Mouse (Mus musculus) mesoderm, embryonic 11.5 days (tissue): ENCODE results near the gene Fem1a.

Source experiments
- DNase-seq: peaks from one replicate; pipeline ENCODE4 v3.0.0-alpha.2; 2012; ENCODE audit warnings: low read depth, low spot score

The Fem1a gene

DNA sequence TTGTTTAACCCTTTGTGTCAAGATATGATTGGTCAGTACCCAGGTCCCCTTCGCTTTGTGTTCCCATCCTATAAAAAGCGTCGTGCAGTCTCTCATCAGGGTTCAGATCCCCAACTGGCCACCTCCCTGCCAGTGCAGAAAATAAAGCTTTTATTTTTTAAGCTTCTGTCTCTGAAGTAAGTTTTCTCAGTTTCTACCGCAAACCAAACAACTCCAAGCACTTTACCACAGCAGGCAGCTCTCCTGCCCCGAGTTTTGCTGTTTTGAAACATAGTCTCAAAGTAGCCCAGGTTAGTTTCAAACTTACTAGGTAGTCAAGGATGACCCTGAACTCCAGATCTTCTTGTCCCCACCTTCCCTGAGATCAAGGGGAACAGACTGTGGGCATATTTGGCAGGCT lies 21.7 kb downstream of the Fem1a start:
- DNase-seq, result no peak

DNA sequence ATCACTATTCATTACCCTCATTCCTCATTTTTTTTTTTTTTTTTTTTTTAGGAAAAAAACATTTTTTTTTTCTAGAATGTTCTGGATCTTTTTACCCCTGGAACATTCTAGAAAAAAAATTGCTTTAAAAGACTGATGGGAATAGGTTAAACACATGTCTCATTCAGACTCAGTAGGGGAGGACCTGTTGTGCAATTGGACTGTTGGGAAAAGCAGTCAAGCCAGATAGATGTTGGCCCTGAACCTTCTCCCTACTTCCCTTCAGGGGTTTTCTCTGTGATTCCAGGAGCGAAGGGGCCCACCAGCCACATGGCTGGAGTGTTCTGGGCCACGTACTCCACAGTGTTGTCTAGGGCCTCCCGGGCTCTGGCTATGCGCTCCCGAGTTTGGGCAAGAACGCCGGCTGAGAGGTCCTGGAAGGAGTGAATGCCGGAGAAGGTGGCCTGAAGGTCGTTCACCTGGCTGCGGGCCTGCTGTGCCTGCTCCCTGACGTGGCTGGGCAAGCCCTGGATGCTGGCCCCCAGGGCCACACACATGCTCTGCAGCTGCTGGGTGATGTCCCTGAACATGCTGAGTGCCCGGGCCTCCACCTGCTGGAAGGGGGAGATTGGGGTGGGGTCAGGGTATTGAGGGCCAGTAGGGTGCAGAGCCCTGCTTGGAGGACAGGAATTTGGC lies 23.0 kb downstream of the Fem1a start:
- no peak for DNase-seq

DNA sequence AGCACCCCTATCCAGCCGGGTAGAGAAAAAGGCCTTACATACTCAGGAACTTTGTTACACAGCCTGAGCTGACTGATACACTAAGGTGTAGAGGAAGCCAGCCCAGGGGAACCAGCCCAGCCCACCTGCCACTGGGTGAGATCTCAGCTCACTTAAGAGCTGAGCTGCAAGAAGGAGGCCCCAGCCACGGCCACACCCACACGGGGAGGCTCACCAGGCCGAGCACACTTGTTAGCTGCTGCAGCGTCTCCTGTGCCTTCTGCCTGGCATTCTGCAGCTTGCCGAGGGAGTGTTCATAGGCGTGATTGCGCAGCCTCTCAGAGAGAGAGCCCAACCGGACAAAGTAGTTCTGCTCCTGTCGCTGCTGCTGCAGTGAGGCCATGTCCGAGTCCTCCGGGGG lies 24.6 kb downstream of the Fem1a start:
- no peak for DNase-seq

DNA sequence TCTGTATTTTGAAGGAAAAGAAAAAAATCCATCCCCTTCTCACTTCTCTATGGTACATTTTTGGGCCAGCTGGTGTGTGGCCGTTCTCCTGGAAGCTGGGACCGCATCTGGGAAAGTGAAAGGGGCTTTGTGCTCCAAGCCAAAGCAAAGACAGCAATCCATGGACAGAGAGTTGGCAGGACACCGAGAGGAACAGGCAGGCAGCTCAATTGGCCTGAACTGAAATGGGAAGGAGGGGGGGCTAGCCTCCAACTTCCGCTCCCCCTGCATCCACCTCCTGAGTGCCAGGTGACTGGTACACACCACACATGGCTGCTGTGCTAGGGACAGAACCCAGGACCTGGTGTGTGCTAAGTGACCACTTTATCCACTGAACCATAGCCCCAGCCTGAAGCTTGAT lies 26.2 kb downstream of the Fem1a start:
- DNase-seq, result no peak

DNA sequence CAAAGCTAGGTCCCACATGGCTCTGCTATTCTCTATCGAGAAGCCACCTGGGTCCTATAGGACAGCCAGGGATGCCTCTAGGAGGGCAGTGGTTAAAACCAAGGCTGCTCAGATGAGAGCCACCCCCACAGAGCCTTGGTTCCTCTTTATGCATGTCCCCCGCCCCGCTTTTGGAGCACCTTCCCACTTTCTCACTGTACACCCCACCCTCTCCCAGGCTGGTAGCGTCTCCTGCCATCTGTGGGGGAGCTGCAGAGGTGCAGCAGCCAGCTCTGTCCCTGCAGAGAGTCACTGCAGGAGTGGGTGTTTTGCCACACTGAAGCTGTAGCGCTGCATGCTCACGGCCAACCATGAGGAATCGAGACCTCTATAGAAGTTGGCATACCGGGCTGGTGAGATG lies 26.7 kb downstream of the Fem1a start:
- no peak for DNase-seq

DNA sequence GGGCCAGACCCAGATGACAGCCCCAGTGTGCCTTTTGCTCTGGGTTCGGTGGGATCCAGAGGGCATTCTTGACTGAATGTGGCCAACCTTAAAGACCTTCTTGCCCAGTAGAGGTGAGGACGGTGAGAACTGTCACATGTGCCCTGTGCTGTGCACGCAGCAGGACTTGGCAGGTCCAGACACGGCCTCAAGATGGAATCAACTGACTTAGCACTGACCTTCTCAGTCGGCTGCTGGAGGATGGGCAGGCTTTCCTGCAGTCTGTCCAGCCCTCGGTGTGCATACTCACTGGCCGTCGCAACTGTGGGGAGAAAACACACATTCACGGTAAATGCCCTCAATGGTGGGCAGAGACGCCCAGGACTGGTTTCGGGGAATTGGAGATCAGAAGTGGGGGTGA lies 29.4 kb downstream of the Fem1a start:
- DNase-seq, result no peak

DNA sequence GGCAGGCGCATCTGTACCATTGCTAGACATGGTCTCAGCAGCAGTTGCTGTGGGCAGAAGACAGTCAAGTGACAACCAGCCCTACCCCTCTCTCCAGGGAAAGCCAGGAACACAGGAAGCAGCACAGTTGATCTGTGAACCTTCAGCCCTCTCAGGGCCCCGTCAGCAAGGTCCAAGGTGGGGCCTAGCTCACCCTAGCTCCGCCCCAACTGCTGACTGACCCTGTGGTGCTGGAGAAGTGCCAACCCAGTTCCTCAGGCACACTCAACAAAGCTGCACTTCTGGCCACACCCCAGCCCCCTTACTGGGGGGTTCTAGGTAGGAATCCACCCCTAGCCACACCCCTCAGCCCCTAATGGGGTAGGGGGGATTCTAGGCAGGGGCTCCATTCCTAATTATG lies 31.2 kb downstream of the Fem1a start:
- DNase-seq, result no peak

DNA sequence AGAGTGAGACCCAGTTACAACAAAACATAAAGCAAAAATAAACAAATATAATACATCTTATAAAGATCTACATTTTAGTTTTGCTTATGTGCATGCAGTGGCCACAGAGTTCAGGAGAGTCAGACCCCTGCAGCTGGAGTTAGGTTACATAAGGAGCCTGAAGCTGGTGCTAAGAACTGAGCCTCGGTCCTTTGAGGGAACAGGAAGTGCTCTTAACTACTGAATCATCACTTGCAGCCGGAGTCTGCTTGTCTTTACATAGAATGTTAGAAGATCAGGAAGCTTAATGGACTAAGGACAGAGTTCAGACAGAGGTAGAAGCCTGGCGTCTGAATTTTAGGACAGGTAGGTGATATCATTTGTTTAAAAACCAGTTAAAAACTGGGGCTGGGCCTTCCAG lies 32.3 kb downstream of the Fem1a start:
- no peak for DNase-seq

DNA sequence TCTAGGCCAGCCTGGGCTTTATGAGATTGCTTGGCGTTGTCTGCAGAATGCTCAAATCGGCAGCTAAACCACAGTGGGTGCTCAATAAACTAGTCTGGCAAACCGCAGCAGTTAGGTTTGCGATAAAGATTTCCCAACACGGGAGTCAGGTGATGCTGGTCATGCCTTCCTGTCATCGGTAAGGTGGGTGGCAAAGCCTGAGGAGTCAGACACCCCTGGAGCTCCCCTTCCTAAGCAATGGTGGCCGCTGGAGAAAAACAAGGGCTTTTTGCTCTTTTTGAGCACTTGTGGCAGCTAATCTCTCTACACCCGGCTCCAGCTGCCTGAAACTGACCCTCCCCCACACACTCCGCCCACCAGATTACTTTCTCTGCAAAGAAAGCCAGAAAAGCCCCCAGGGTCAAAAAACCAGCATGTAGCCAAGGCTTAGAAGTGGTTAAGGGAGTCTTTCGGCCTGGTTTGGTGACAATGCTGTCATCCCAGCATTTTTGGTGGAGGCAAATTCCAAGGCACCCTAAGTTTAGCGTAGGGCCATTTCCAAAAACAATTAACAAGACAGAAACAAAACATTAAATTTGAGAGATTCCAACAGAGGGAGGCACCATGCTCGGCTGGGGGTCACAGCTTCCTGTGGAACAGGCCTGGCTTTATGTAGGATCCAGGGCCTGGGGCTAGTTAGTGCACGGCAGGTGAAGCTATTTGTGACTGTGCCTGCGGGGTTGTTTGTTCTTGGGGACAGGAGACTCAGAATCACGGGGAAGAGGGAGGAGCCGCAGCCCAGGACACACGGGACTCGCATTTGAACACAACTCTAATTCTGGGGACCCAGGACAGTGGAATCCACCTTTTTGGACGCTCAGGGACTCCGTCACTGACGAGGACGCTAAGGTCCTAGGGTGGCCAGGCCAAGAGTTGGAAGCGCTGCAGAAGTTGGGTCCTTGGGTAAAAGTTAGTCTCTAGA lies 33.0 kb downstream of the Fem1a start:
- peak; percentile 70 for DNase-seq

DNA sequence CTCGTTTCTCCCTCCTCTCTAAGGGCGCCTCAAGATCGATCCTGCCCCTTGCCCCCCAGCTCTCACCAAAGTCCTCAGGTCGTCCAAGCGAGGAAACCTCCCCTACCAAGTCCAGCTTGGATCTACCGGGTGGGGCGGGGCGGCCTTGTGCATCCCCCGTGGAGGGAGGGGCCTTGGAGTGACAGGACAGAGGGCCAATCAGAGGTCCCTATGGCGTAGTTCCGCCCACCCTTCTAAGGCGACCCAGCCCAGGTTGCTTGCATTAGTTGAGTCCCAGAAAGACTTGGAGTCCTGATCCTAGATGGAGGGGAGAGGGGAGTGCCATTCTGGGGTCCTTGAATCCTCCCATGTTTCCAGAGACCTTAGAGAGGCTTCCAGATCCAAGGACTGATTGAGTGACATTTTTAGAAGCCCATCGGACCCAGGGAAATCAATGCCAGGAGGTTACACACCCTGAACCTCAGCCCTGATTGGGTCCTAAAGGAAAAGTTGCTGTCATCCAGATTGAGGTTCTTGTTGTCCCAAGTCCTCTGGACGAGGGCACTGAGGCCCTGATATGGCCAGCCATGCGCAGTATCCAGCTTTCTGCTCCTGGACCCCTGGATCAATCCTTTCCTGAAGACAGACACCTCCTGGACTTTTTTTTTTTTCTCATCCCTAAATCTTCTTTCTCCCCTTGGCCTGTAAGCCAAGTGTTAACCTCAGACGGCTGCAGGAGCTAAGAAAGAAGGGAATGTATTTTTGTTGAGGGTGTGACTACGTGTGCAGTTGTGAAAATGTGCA lies 34.0 kb downstream of the Fem1a start:
- DNase-seq, result peak; percentile 92

DNA sequence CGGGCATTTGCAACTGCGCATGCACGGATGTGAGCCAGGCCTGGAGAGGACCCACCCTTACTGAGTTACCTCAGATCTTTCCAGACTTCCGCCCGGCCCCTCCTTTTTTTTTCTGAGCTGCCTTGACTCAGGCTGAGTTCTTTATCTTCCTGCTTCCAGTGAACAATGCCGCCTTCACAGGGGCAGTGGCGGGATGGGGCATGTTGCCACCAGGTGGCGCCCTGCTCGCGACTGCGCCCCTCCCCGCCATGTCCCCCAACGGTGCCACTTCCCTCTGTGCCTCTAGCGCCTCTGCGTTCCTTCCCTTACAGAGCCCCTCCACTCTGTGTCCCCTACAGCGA lies 34.5 kb downstream of the Fem1a start:
- peak; percentile 92 for DNase-seq

DNA sequence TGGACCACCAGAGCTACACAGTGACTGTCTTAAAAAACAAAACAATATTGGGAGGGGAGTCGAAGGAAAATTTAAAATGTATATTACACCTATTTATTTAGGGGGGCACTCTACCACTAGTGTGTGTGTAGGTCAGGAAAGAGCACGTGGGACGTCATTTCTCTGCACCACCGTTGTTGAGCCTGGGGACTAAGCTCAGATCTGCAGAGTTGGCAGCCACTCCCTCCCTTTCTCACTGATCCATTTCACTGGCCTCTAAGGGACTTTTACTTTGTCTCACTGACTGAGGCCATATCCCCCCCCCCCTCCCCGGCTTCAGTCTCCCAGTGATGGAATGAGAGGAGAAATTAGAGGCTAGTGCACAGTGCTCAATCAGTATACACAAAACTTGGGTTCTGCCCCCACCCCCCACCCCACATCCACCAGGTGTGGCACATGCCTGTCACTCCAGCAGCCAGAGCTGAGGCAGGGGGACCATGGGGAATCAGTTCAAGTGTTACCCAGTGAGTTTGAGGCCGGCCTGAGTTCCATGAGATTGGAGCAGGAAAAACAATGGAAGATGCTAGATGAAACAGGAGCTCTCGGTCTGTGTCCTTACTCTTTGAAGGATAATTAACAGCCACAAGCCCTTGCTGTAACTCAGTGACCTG lies 35.3 kb downstream of the Fem1a start:
- no peak for DNase-seq

DNA sequence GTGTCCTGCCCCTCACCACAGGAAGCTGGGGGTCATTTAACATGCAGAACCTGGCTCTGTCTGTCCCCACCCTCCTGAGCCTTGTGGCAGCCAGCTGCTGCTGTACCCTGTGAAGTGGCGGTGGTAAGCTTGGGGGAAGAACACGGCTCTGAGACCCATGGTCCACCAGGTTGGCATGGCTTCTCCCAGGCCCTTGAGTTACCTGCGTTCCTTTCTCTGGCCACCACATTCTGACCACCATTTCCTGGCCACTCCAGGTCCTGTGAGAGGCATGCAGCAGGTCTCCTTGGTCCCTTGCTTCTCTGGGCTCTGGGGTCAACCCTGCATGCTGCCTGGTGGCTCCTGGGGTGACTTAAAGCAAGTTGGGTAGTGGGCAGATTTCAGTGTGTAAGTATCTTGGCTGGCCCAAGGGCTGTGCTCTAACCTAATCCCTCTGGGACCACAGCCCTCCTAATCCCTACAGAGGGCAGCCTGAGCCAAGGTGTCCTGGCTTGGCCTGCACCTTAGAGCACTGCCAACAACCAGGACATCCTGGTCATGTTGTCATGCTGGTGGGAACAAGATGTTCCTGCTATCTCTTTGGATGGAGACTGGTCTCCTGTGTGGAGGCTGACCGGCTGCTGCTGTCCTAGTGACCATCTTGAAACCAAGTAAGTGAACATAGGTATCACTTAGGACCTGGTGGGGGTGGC lies 36.1 kb downstream of the Fem1a start, which contains the start of gene Plin3:
Plin3 (minus strand) TSS at position 343 of the 692 bp plus-strand sequence.
- DNase-seq, result no peak

DNA sequence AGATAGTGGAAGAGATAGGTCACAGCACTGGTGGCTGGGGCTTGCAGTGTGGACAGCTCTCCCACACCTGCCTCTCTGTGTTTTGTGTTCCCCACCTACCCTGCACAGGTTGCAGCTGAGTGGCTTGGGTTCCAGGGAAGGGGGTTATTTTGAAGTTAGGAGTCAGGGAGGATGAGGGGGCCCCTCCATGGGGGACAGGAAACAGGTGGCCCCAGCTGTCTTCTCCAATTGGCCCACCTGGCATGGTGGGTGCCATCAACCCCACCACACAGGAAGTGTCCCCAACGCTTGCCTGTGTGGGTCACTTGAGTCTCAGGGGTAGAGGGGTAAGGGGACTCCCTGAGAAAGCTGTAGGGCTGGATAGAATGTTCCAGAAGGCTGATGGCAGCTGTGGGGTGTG lies 36.7 kb downstream of the Fem1a start:
- no peak for DNase-seq

DNA sequence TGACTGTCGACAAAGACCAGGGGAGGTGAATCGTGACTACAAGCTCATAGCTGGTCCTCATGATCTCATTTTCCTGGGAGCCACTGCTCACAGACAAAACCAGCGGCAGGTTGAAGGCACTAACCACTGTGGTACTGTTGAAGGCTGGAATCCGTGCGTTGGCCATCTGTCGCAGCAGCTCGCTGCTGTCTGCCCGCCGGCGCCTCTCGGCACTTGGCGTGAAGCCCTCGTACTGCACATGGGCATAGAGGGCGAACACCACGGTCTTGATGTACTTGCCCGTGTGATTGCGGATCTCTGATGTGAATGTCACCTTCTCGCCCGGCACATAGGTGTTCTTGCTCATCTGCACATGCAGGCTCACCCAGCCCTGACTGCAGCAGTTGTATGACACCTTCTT lies 37.6 kb downstream of the Fem1a start:
- no peak for DNase-seq

DNA sequence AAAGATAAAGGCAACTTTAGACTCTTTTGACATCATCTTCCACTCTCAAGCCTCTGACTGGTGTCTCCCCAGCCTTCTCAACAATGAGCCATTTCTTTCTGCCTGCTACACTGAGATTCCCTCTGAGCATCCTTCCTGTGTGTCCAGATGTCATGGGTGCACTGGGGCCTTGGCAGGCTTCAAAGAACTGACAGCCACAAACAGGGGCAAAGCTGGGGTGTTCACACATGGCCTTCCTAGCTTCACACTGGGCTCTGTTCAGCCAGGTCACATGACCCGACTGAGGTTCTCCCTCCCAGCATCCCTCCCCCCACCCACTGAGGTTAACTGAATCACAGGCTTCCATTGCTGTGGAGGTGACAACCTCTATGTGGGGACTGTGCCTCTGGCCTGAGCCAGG lies 39.6 kb downstream of the Fem1a start:
- DNase-seq, result no peak

DNA sequence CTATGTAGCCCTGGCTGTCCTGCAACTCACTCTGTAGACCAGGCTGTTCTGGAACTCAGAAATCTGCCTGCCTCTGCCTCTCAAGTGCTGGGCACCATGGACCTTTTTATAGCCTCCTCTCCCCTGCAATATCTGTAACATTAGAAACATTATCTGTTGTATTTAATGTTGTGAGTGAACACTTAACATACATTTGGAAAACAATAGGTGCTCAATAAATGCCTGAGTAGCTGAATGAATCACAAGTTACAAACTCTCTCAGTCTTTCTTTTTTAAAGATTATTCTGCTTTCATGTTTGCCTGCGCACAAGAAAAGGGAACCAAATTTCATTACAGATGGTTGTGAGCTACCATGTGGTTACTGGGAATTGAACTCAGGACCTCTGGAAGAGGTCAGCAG lies 41.6 kb downstream of the Fem1a start:
- no peak for DNase-seq

DNA sequence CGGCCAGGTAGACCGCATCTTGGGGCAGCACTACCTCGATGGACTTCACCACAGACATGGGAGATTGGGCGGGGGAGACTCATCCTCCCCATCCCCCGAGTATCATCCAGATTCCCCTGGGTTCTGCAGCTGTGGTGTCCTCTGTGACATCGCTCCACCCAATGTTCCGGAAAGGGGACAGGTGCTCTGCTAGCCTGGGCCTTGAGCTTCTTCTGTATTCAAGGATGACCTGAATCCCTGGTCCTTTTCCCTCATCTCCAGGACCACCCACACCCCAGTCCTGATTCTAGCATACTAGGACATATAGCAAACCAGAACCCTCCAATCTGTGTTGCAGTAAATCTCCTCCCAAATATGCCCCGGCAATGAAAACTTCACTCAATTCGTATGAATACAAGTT lies 43.6 kb downstream of the Fem1a start, which contains the start of gene Arrdc5:
Arrdc5 (minus strand) TSS at position 101 of the 400 bp plus-strand sequence.
- DNase-seq, result no peak

DNA sequence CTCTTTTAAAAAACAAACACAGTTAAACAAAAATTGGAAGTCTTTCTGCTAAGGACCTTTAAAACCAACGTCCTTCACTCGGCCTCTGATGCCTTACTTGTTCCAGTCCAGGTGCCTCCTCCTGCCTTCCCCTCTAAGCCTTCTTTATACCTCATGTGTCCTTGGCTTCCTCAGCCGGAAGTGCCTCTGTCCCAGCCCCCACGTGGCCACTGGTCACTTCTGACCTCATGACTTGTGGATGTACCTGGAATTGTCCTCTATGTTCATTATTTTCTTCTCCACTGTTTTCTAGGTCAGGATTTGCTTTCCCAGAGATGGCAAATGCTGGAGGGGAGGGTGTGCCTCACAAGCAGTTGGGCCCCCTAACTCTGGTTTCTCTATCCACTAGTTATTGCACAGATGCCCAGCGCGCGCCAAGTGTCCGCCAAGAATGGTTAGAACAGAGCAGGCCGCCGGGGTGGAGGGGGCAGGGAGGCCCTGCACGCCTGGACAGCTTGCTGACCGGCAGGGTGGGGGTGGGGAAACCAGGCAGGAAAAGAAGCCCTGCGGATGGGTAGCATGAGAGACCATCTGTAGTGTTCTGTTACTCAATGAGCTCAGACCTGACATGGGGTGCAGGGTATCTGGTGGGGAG lies 45.9 kb downstream of the Fem1a start:
- DNase-seq, result peak; percentile 47

DNA sequence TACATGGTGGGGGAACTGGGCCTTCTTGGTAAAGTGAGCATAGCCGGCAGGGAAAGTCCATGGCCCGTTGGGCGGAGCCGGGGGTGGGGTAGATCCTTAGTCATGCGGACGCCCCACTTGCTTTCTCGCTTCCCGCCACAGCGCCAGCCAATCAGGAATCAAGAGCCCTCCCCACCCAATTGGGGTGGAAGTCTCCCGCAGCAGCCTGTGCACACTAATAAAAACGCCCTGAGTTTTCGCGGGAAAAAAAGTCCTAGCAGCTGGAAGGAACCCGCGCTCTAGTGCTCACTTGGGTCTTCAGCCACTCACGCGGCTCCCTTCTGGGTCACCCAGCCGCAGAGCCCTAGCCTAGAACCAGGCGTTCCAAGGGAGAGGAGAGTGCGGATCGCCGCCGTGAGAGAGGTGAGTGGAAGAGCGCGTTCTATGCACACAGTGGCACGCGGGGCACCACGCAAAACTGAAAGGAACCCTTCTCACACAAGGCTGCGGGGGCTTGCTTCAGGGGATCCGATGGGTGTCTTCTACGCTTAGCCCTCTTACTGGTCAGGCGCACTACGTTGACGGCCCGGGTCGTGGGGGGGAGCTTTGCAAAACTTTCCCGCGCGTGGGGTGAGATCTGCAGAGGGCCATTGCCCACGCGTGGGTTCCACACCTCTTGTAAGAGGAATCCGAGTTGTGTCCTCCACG lies 46.7 kb downstream of the Fem1a start, which contains the start of gene Uhrf1:
Uhrf1 (plus strand) TSS at position 162 of the 687 bp plus-strand sequence.
- DNase-seq, result peak; percentile 93
